Mouse (Mus musculus) kidney, postnatal 0 days (tissue): ENCODE results near the gene Atf6. TPM values are rescaled to one million over a fixed set of nuclear protein-coding genes. Genes with fewer than 3 reads are reported as not detected.

Experiments used
- ATAC-seq: fragments of 200-750 bp; cut with Nextera tagmentation; replicated peaks from 2 replicates; pipeline ENCODE4 v1.8.0; 2017; ENCODE audit warnings: low read depth, moderate number of reproducible peaks, moderate TSS enrichment, moderate library complexity; ENCODE audit not compliant: low FRiP score
- DNase-seq: peaks from one replicate; pipeline ENCODE4 v3.0.0-alpha.2; 2016; ENCODE audit warnings: low spot score
- H3K27ac ChIP-seq: fragments of 300-500 bp; sonication (generic); 2 replicates; pipeline ENCODE4 v1.5.1; 2014; ENCODE audit warnings: mild to moderate bottlenecking
- H3K27me3 ChIP-seq: fragments of 300-500 bp; sonication (generic); 2 replicates; pipeline ENCODE4 v1.6.1; 2014; ENCODE audit warnings: low read length, mixed read lengths; ENCODE audit not compliant: insufficient read depth
- H3K36me3 ChIP-seq: fragments of 300-500 bp; sonication (generic); 2 replicates; pipeline ENCODE4 v1.6.1; 2014; ENCODE audit warnings: low read length, mixed read lengths; ENCODE audit not compliant: insufficient read depth
- H3K4me1 ChIP-seq: fragments of 300-500 bp; sonication (generic); replicated peaks from 2 replicates; pipeline ENCODE4 v1.6.1; 2014; ENCODE audit warnings: antibody characterized with exemption, low read length, mixed read lengths; ENCODE audit not compliant: insufficient read depth
- H3K4me2 ChIP-seq: fragments of 300-500 bp; sonication (generic); 2 replicates; pipeline ENCODE4 v1.6.1; 2014; ENCODE audit warnings: mild to moderate bottlenecking, low read length, moderate library complexity, mixed read lengths
- H3K4me3 ChIP-seq: fragments of 300-500 bp; sonication (generic); replicated peaks from 2 replicates; pipeline ENCODE4 v1.5.1; 2014; ENCODE audit warnings: low read depth, low read length
- H3K9ac ChIP-seq: fragments of 300-500 bp; sonication (generic); 2 replicates; pipeline ENCODE4 v1.6.1; 2014; ENCODE audit warnings: low read depth, low read length
- H3K9me3 ChIP-seq: fragments of 300-500 bp; sonication (generic); replicated peaks from 2 replicates; pipeline ENCODE4 v1.6.1; 2016; ENCODE audit warnings: low read length, inconsistent platforms, mixed read lengths
- CTCF ChIP-seq: IDR thresholded peaks from 2 replicates; pipeline ENCODE4 v1.5.1; 2016; ENCODE audit warnings: antibody characterized with exemption, low read depth, mild to moderate bottlenecking, moderate library complexity
- WGBS: fragments of 180-500 bp; shearing (Covaris S2); extraction: QIAGEN DNeasy Blood & Tissue Kit; methylation state at CpG from one replicate; pipeline ENCODE4 v1.1.7; 2014; 5-methylcytosine and 5-hydroxymethylcytosine counted together
- polyA plus RNA-seq: library from polyadenylated mRNA; unstranded; fragments of >200 nt; fragmentation: Nextera tagmentation; extraction: Ambion mirVana; gene quantifications from 2 replicates; pipeline ENCODE4 v1.2.1, GENCODE M21; 2015

Gene Atf6
- polyA plus RNA-seq, 1 experiment from 2014 or later: 8.6 TPM

- Histone ChIP-seq H3K27ac (no peak overlapping the region), H3K4me3 (no peak overlapping the region), H3K9ac (no peak overlapping the region), H3K36me3 (no peaks in the 10 kb centered on the region), H3K27me3 (no peaks in the 10 kb centered on the region), H3K4me1 (no peaks in the 10 kb centered on the region), H3K4me2 (no peak overlapping the region), H3K9me3 (no peaks in the 10 kb centered on the region)
- DNase-seq: no peak
- ATAC-seq: no peak
- 75% methylated on average over 6 of the region's 6 CpGs for WGBS
- TF ChIP-seq CTCF: no peak
Observed at GRCm38 (mm10) chr1:170728524-170728923, 139.0 kb downstream of the Atf6 start.

GRCm38 (mm10) chr1:170721560-170721959 lies 146.0 kb downstream of the Atf6 start:
- DNase-seq: peak; percentile 27
- no peaks in the 10 kb centered on the region for H3K9me3 ChIP-seq
- H3K27ac ChIP-seq: no peak overlapping the region
- no peak overlapping the region for H3K4me3 ChIP-seq
- H3K4me1 ChIP-seq: 0 out of 2 replicates have a peak, but pooled peaks cover 2% of the 10 kb centered on the region
- no peak overlapping the region for H3K9ac ChIP-seq
- no peak overlapping the region for H3K4me2 ChIP-seq
- no peak for ATAC-seq
- H3K36me3 ChIP-seq: no peaks in the 10 kb centered on the region
- TF ChIP-seq CTCF: no peak
- no peaks in the 10 kb centered on the region for H3K27me3 ChIP-seq
- 77% methylated on average over 5 of the region's 5 CpGs for WGBS

- no peak for ATAC-seq
- Histone ChIP-seq H3K4me2 (no peak overlapping the region), H3K27ac (no peak overlapping the region), H3K9ac (no peak overlapping the region), H3K4me3 (no peak overlapping the region), H3K4me1 (0 out of 2 replicates have a peak, but pooled peaks cover 2% of the 10 kb centered on the region), H3K36me3 (no peaks in the 10 kb centered on the region), H3K9me3 (no peaks in the 10 kb centered on the region), H3K27me3 (no peaks in the 10 kb centered on the region)
- 55% methylated on average over 8 of the region's 8 CpGs for WGBS
- no peak for TF ChIP-seq CTCF
- peak; percentile 56 for DNase-seq
Observed at GRCm38 (mm10) chr1:170718133-170718810, 149.3 kb downstream of the Atf6 start.

- Histone ChIP-seq H3K27ac (no peak overlapping the region), H3K36me3 (no peaks in the 10 kb centered on the region), H3K9me3 (no peaks in the 10 kb centered on the region), H3K9ac (no peak overlapping the region), H3K27me3 (no peaks in the 10 kb centered on the region), H3K4me2 (no peak overlapping the region), H3K4me3 (no peak overlapping the region), H3K4me1 (0 out of 2 replicates have a peak, but pooled peaks cover 2% of the 10 kb centered on the region)
- DNase-seq: no peak
- 79% methylated on average over 3 of the region's 3 CpGs for WGBS
- no peak for ATAC-seq
- TF ChIP-seq CTCF: no peak
Observed at GRCm38 (mm10) chr1:170717241-170717828, 150.2 kb downstream of the Atf6 start.

- no peak overlapping the region for H3K9ac ChIP-seq
- no peaks in the 10 kb centered on the region for H3K36me3 ChIP-seq
- DNase-seq (no peak), ATAC-seq (no peak)
- no peak overlapping the region for H3K4me3 ChIP-seq
- no peaks in the 10 kb centered on the region for H3K4me1 ChIP-seq
- TF ChIP-seq CTCF: no peak
- no peaks in the 10 kb centered on the region for H3K27me3 ChIP-seq
- 97% methylated on average over 7 of the region's 7 CpGs for WGBS
- H3K4me2 ChIP-seq: no peak overlapping the region
- H3K27ac ChIP-seq: no peak overlapping the region
- H3K9me3 ChIP-seq: no peaks in the 10 kb centered on the region
Observed at GRCm38 (mm10) chr1:170711731-170712130, 155.8 kb downstream of the Atf6 start.

- Histone ChIP-seq H3K27me3 (no peaks in the 10 kb centered on the region), H3K36me3 (no peaks in the 10 kb centered on the region), H3K4me3 (no peak overlapping the region), H3K9ac (no peak overlapping the region), H3K4me2 (no peak overlapping the region), H3K4me1 (no peaks in the 10 kb centered on the region), H3K9me3 (no peaks in the 10 kb centered on the region), H3K27ac (no peak overlapping the region)
- ATAC-seq (no peak), DNase-seq (no peak)
- no peak for TF ChIP-seq CTCF
- 86% methylated on average over 3 of the region's 3 CpGs for WGBS
Observed at GRCm38 (mm10) chr1:170709969-170710368, 157.6 kb downstream of the Atf6 start.

- ATAC-seq: no peak
- Histone ChIP-seq H3K27ac (no peak overlapping the region), H3K4me1 (no peaks in the 10 kb centered on the region), H3K4me3 (no peak overlapping the region), H3K36me3 (no peaks in the 10 kb centered on the region), H3K27me3 (no peaks in the 10 kb centered on the region), H3K4me2 (no peak overlapping the region), H3K9me3 (no peaks in the 10 kb centered on the region), H3K9ac (no peak overlapping the region)
- DNase-seq: no peak
- no peak for TF ChIP-seq CTCF
- 85% methylated on average over 8 of the region's 8 CpGs for WGBS
Observed at GRCm38 (mm10) chr1:170709481-170709880, 158.1 kb downstream of the Atf6 start.
